Mouse (Mus musculus): ENCODE data around the gene Snx12. TPM values are rescaled to one million over a fixed set of nuclear protein-coding genes. Genes with fewer than 3 reads are reported as not detected.

Gene Snx12
- polyA plus RNA-seq, 1 experiment from 2014 or later = 43.3 TPM

- 95% methylated on average over 3 of the region's 3 CpGs for WGBS
- Histone ChIP-seq H3K9me3 (ENCODE audit: control insufficient read depth, low read length) (no peaks in the 10 kb centered on the region), H3K27me3 (replicated peaks; ENCODE audit: control insufficient read depth, insufficient read depth, low read length) (no peaks in the 10 kb centered on the region), H3K9ac (ENCODE audit: low read depth, low read length) (no peak overlapping the region), H3K36me3 (ENCODE audit: control insufficient read depth, insufficient read depth, low read length) (no peaks in the 10 kb centered on the region), H3K4me3 (ENCODE audit: low read length) (no peak overlapping the region), H3K4me2 (ENCODE audit: low read length) (no peak overlapping the region), H3K27ac (ENCODE audit: low read depth, low read length) (no peak overlapping the region), H3K4me1 (ENCODE audit: control insufficient read depth, insufficient read depth, low read depth, low read length) (no peaks in the 10 kb centered on the region)
- ATAC-seq = no peak
Observed at GRCm38 (mm10) chrX:101162532-101162931, 59.8 kb downstream of the Snx12 start.

GRCm38 (mm10) chrX:101157488-101157887 is 64.9 kb downstream of the Snx12 start:
- Histone ChIP-seq H3K36me3 (ENCODE audit: control insufficient read depth, insufficient read depth, low read length) (no peaks in the 10 kb centered on the region), H3K27ac (ENCODE audit: low read depth, low read length) (no peak overlapping the region), H3K4me2 (ENCODE audit: low read length) (no peak overlapping the region), H3K4me3 (ENCODE audit: low read length) (no peak overlapping the region), H3K4me1 (ENCODE audit: control insufficient read depth, insufficient read depth, low read depth, low read length) (no peaks in the 10 kb centered on the region), H3K27me3 (replicated peaks; ENCODE audit: control insufficient read depth, insufficient read depth, low read length) (no peaks in the 10 kb centered on the region), H3K9me3 (ENCODE audit: control insufficient read depth, low read length) (no peaks in the 10 kb centered on the region), H3K9ac (ENCODE audit: low read depth, low read length) (no peak overlapping the region)
- WGBS = 95% methylated on average over 2 of the region's 2 CpGs
- no peak for ATAC-seq

DNA sequence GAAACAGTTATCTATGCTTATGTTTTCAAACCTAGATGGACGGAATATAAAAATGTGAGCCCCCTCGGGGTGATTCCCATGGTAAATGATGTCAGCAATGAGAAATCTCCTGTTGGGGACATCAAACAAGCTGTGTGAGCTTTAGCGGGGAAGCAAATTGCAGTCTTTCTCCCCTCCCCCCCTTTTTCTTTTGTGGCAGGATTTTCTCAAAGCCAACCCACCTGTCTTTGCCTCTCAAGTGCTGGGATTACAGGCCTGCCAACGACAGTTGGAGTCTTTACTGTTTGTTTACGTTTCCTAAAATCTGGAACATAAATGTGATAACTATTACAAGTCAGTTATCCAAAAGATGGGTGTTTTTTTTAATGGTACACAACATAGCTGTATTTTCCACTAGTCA is 66.0 kb downstream of the Snx12 start:
- Histone ChIP-seq H3K4me1 (ENCODE audit: control insufficient read depth, insufficient read depth, low read depth, low read length) (no peaks in the 10 kb centered on the region), H3K4me2 (ENCODE audit: low read length) (no peak overlapping the region), H3K36me3 (ENCODE audit: control insufficient read depth, insufficient read depth, low read length) (no peaks in the 10 kb centered on the region), H3K27me3 (replicated peaks; ENCODE audit: control insufficient read depth, insufficient read depth, low read length) (no peaks in the 10 kb centered on the region), H3K9ac (ENCODE audit: low read depth, low read length) (no peak overlapping the region), H3K9me3 (ENCODE audit: control insufficient read depth, low read length) (no peaks in the 10 kb centered on the region), H3K27ac (ENCODE audit: low read depth, low read length) (no peak overlapping the region), H3K4me3 (ENCODE audit: low read length) (no peak overlapping the region)
- no peak for ATAC-seq
- WGBS = 36% methylated on average over 5 of the region's 5 CpGs

DNA sequence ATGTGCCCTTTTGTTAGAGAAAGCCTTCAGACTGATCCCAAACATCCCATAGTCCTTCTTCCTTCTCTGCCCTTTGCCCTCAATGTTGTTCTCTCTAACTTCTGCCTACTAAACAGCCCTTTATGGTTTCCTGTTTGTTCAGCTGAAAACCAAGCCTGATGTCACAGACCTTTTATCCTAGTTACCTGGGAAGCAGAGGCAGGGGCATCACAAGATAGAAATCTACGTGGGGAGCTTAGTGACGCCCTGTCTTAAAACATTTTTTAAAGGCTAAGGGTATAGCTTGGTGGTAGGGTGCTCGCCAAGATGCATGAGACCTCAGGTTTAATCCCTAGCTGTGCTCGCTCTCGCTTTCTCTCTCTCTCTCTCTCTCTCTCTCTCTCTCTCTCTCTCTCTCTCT is 74.9 kb downstream of the Snx12 start:
- Histone ChIP-seq H3K27ac (ENCODE audit: low read depth, low read length) (no peak overlapping the region), H3K9ac (ENCODE audit: low read depth, low read length) (no peak overlapping the region)
- WGBS = 78% methylated on average over 5 of the region's 5 CpGs

DNA sequence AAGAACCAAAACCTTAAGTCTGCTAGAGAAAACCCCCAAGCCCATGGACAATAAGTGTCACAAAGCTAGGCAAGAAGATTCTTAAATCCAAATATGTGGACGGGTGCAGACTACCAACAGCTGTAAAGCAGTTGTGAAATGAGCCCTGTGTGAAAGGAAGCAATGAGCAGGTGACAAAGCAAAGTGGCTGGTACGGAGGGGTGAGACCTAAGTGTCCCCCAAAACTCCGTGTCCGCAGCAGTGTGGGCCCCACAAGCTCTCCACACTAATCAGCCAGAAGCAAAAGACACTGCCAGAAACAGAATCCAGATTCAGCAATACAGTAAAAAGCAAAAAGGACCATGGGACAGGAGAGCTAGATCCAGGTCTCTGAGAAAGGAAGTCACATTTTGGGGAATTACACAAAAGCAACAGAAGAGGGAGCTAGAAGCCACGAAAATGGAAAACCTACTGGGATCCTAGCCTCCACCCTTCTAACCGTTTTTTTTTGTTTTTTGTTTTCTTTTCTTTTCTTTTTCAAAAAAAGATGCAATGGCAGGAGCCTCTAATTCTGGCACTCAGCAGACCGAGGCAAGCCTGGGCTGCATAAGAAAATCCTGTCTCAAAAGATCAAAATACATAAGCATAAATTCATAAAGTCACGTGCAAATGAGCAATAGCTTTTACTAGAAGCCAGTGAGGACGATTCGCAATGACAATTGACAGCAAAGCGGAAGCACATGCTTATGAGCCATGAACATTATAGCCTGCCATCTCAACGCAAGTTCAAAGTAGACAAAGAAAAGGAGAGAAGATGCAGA is 90.2 kb downstream of the Snx12 start:
- ATAC-seq = peak; percentile 76
- Histone ChIP-seq H3K9ac (ENCODE audit: low read depth, low read length) (no peak overlapping the region), H3K4me3 (ENCODE audit: low read length) (no peak overlapping the region), H3K4me2 (ENCODE audit: low read length) (peak overlapping the region; percentile 46), H3K27ac (ENCODE audit: low read depth, low read length) (peak overlapping the region; percentile 23; the same call in 1 of the 2 replicates), H3K27me3 (replicated peaks; ENCODE audit: control insufficient read depth, insufficient read depth, low read length) (no peaks in the 10 kb centered on the region), H3K4me1 (ENCODE audit: control insufficient read depth, insufficient read depth, low read depth, low read length) (no peaks in the 10 kb centered on the region), H3K36me3 (ENCODE audit: control insufficient read depth, insufficient read depth, low read length) (no peaks in the 10 kb centered on the region), H3K9me3 (ENCODE audit: control insufficient read depth, low read length) (no peaks in the 10 kb centered on the region)
- 35% methylated on average over 12 of the region's 12 CpGs for WGBS

More for the DNA sequence above, 74.9 kb downstream of the Snx12 start:
- H3K36me3 ChIP-seq (ENCODE audit: control insufficient read depth, insufficient read depth, low read length) = no peaks in the 10 kb centered on the region
- H3K4me2 ChIP-seq (ENCODE audit: low read length) = no peak overlapping the region
- H3K9me3 ChIP-seq (ENCODE audit: control insufficient read depth, low read length) = no peaks in the 10 kb centered on the region
- no peak for ATAC-seq
- H3K27me3 ChIP-seq (replicated peaks; ENCODE audit: control insufficient read depth, insufficient read depth, low read length) = no peaks in the 10 kb centered on the region
- no peak overlapping the region for H3K4me3 ChIP-seq (ENCODE audit: low read length)
- H3K4me1 ChIP-seq (ENCODE audit: control insufficient read depth, insufficient read depth, low read depth, low read length) = no peaks in the 10 kb centered on the region

- H3K27ac ChIP-seq (ENCODE audit: low read depth, low read length) = no peak overlapping the region
- H3K9ac ChIP-seq (ENCODE audit: low read depth, low read length) = no peak overlapping the region
- H3K9me3 ChIP-seq (ENCODE audit: control insufficient read depth, low read length) = no peaks in the 10 kb centered on the region
- no peaks in the 10 kb centered on the region for H3K4me1 ChIP-seq (ENCODE audit: control insufficient read depth, insufficient read depth, low read depth, low read length)
- no peaks in the 10 kb centered on the region for H3K36me3 ChIP-seq (ENCODE audit: control insufficient read depth, insufficient read depth, low read length)
- H3K27me3 ChIP-seq (replicated peaks; ENCODE audit: control insufficient read depth, insufficient read depth, low read length) = no peaks in the 10 kb centered on the region
- H3K4me2 ChIP-seq (ENCODE audit: low read length) = no peak overlapping the region
- peak; percentile 65; the same call in 1 of the 2 replicates for ATAC-seq
- WGBS = 29% methylated on average over 7 of the region's 7 CpGs
- H3K4me3 ChIP-seq (ENCODE audit: low read length) = no peak overlapping the region
Observed at GRCm38 (mm10) chrX:101131001-101131400, 91.4 kb downstream of the Snx12 start.

- Histone ChIP-seq H3K9me3 (ENCODE audit: control insufficient read depth, low read length) (no peaks in the 10 kb centered on the region), H3K4me3 (ENCODE audit: low read length) (no peak overlapping the region), H3K27ac (ENCODE audit: low read depth, low read length) (no peak overlapping the region), H3K27me3 (replicated peaks; ENCODE audit: control insufficient read depth, insufficient read depth, low read length) (no peaks in the 10 kb centered on the region), H3K36me3 (ENCODE audit: control insufficient read depth, insufficient read depth, low read length) (no peaks in the 10 kb centered on the region), H3K4me1 (ENCODE audit: control insufficient read depth, insufficient read depth, low read depth, low read length) (no peaks in the 10 kb centered on the region), H3K9ac (ENCODE audit: low read depth, low read length) (no peak overlapping the region), H3K4me2 (ENCODE audit: low read length) (no peak overlapping the region)
- WGBS = 85% methylated on average over 2 of the region's 2 CpGs
- ATAC-seq = no peak
Observed at GRCm38 (mm10) chrX:101128559-101128958, 93.8 kb downstream of the Snx12 start.

DNA sequence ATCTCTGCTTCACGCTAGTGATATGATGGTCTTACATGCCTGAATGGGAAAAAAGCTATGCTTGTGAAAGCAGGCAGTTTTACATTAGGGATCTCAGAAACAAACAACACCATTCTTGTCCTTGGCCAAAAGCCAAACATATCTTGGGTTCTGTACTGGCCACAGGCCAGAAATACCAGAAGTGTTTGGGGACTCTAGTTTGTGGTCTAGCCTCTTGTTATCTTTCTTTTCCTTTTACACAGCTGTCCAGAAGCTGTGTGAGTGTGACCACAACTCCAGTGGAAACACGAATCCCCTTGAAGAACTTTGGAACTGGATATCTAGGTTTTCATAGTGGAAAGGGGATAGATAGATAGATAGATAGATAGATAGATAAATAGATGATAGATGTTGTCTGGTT is 95.4 kb downstream of the Snx12 start:
- H3K4me3 ChIP-seq (ENCODE audit: low read length) = no peak overlapping the region
- H3K27ac ChIP-seq (ENCODE audit: low read depth, low read length) = no peak overlapping the region
- H3K9me3 ChIP-seq (ENCODE audit: control insufficient read depth, low read length) = no peaks in the 10 kb centered on the region
- no peak overlapping the region for H3K4me2 ChIP-seq (ENCODE audit: low read length)
- no peaks in the 10 kb centered on the region for H3K4me1 ChIP-seq (ENCODE audit: control insufficient read depth, insufficient read depth, low read depth, low read length)
- WGBS = 66% methylated on average over 2 of the region's 2 CpGs
- no peak for ATAC-seq
- no peak overlapping the region for H3K9ac ChIP-seq (ENCODE audit: low read depth, low read length)
- H3K36me3 ChIP-seq (ENCODE audit: control insufficient read depth, insufficient read depth, low read length) = no peaks in the 10 kb centered on the region
- no peaks in the 10 kb centered on the region for H3K27me3 ChIP-seq (replicated peaks; ENCODE audit: control insufficient read depth, insufficient read depth, low read length)

- Histone ChIP-seq H3K27ac (ENCODE audit: low read depth, low read length) (no peak overlapping the region), H3K36me3 (ENCODE audit: control insufficient read depth, insufficient read depth, low read length) (no peaks in the 10 kb centered on the region), H3K9me3 (ENCODE audit: control insufficient read depth, low read length) (no peaks in the 10 kb centered on the region), H3K4me2 (ENCODE audit: low read length) (no peak overlapping the region), H3K9ac (ENCODE audit: low read depth, low read length) (no peak overlapping the region), H3K4me1 (ENCODE audit: control insufficient read depth, insufficient read depth, low read depth, low read length) (no peaks in the 10 kb centered on the region), H3K4me3 (ENCODE audit: low read length) (no peak overlapping the region), H3K27me3 (replicated peaks; ENCODE audit: control insufficient read depth, insufficient read depth, low read length) (no peaks in the 10 kb centered on the region)
- ATAC-seq = no peak
- WGBS = 72% methylated on average over 7 of the region's 7 CpGs
Observed at GRCm38 (mm10) chrX:101126474-101126955, 95.8 kb downstream of the Snx12 start.

All from hindbrain, embryonic 16.5 days (tissue).